Mouse (Mus musculus) midbrain, embryonic 13.5 days (tissue): ENCODE measurements around the gene Baiap2l1. TPM values are rescaled to one million over a fixed set of nuclear protein-coding genes. Genes with fewer than 3 reads are reported as not detected.

Experiments
- polyA plus RNA-seq: library from polyadenylated mRNA; unstranded; fragments of >200 nt; fragmentation: Nextera tagmentation; extraction: Ambion mirVana; gene quantifications from 2 replicates; pipeline ENCODE4 v1.2.1, GENCODE M21; 2015

Baiap2l1 gene
- polyA plus RNA-seq, 1 experiment from 2014 or later, result 1.5 TPM

Other genes starting within 250 kb of the Baiap2l1 start
- 0.13 and 0.14 TPM in 2 replicates for gene Bhlha15, start 167.8 kb downstream of the Baiap2l1 start, polyA plus RNA-seq
- gene Tecpr1, start 134.5 kb downstream of the Baiap2l1 start, polyA plus RNA-seq, result 42.8 and 44.8 TPM in 2 replicates
- gene Bri3, start 113.7 kb downstream of the Baiap2l1 start, polyA plus RNA-seq, result 133 and 137 TPM in 2 replicates
- gene Nptx2, start 187.8 kb upstream of the Baiap2l1 start, polyA plus RNA-seq, result 2.4 and 3.0 TPM in 2 replicates